Mouse (Mus musculus): Measurements from ENCODE around the gene Qrich2. TPM values are rescaled to one million over a fixed set of nuclear protein-coding genes. Genes with fewer than 3 reads are reported as not detected.

The Qrich2 gene
- total and polyA plus RNA-seq, 3 experiments = 0.11 TPM; not detected in 2

- Histone ChIP-seq H3K79me2 (ENCODE audit: control insufficient read depth, insufficient read depth, low read length, poor library complexity) (no peaks in the 10 kb centered on the region), H3K4me1 (ENCODE audit: control insufficient read depth in 1 of 2, insufficient read depth in 2 of 2, low read length in 2 of 2) (peaks cover 8 to 13% of the 10 kb centered on the region in 2 experiments), H3K9ac (ENCODE audit: control insufficient read depth, low read depth, low read length, poor library complexity, severe bottlenecking) (no peak overlapping the region), H3K27me3 (ENCODE audit: control insufficient read depth in 1 of 2, insufficient read depth in 2 of 2, low read length in 2 of 2) (no peaks in the 10 kb centered on the region), H3K27ac (ENCODE audit: control insufficient read depth, low read depth, low read length) (no peak overlapping the region), H3K36me3 (ENCODE audit: control insufficient read depth in 1 of 2, insufficient read depth in 2 of 2, low read length in 2 of 2) (peaks cover 0 to 8% of the 10 kb centered on the region in 2 experiments; a peak in 2 of 4 replicates), H3K4me3 (ENCODE audit: control insufficient read depth in 1 of 2, insufficient read depth in 1 of 2, low read depth in 2 of 2, low read length in 2 of 2) (no peak overlapping the region), H3K9me3 (replicated peaks; ENCODE audit: insufficient read depth, low read length) (no peaks in the 10 kb centered on the region)
- TF ChIP-seq UBTF (IDR thresholded peaks at IDR 0.05; ENCODE audit: borderline replicate concordance, insufficient read depth, low read depth, low read length) = no peak
- no peak for TF ChIP-seq MAFK (IDR thresholded peaks at IDR 0.05; ENCODE audit: borderline replicate concordance, low read depth, low read length)
- no peak for TF ChIP-seq EP300 (IDR thresholded peaks at IDR 0.05; ENCODE audit: low read depth in 1 of 2, low read length in 2 of 2)
- TF ChIP-seq USF1 (IDR thresholded peaks at IDR 0.05; ENCODE audit: low read depth, low read length) = no peak
- TF ChIP-seq GATA1 (IDR thresholded peaks at IDR 0.05; ENCODE audit: low read depth, low read length) = no peak
- no peak for TF ChIP-seq TAL1 (IDR thresholded peaks at IDR 0.05; ENCODE audit: low read length)
- no peak for TF ChIP-seq MAZ (IDR thresholded peaks at IDR 0.05; ENCODE audit: low read depth, low read length)
- TF ChIP-seq USF2 (IDR thresholded peaks at IDR 0.05; ENCODE audit: borderline replicate concordance in 1 of 2, insufficient read depth in 1 of 2, low read depth in 1 of 2, low read length in 2 of 2) = no peak
- no peak for TF ChIP-seq MYC (IDR thresholded peaks at IDR 0.05; ENCODE audit: low read depth, low read length)
- no peak for TF ChIP-seq CHD1 (IDR thresholded peaks at IDR 0.05; ENCODE audit: low read depth, low read length)
- TF ChIP-seq MXI1 (IDR thresholded peaks at IDR 0.05; ENCODE audit: low read depth, low read length) = no peak
- TF ChIP-seq POLR2AphosphoS5 (IDR thresholded peaks at IDR 0.05; ENCODE audit: borderline replicate concordance, low read depth, low read length) = no peak
- no peak for DNase-seq (ENCODE audit: low read depth, low spot score)
Observed at GRCm38 (mm10) chr11:116394769-116395168, 71.3 kb downstream of the Qrich2 start.

Other genes with a start within 250 kb of the Qrich2 start
- gene Evpl, start 228.2 kb downstream of the Qrich2 start, total RNA-seq (2012; rRNA removed) = 0.26 and 0.39 TPM in 2 replicates
- under 1 TPM in 1 of 2 experiments, not detected in 1; 0.78 TPM for gene Evpl, start 228.2 kb downstream of the Qrich2 start, polyA plus RNA-seq (2012; ENCODE audit: insufficient read depth in 1 of 2, insufficient read length in 2 of 2, low read depth in 1 of 2, low replicate concordance in 2 of 2, missing spikeins in 1 of 2)
- gene Srp68, start 192.0 kb downstream of the Qrich2 start, total RNA-seq (2012; rRNA removed) = 163 and 180 TPM in 2 replicates
- 100 to 1,000 TPM; 146 to 228 TPM for gene Srp68, start 192.0 kb downstream of the Qrich2 start, polyA plus RNA-seq (2012; ENCODE audit: insufficient read depth in 1 of 2, insufficient read length in 2 of 2, low read depth in 1 of 2, low replicate concordance in 2 of 2, missing spikeins in 1 of 2)
- gene Galr2, start 185.3 kb downstream of the Qrich2 start, total RNA-seq (2012; rRNA removed) = 0.20 and 0.35 TPM in 2 replicates
- gene Galr2, start 185.3 kb downstream of the Qrich2 start, polyA plus RNA-seq (2012; ENCODE audit: insufficient read depth in 1 of 2, insufficient read length in 2 of 2, low read depth in 1 of 2, low replicate concordance in 2 of 2, missing spikeins in 1 of 2) = 1 to 10 TPM in 1 of 2 experiments, not detected in 1; 1.2 TPM
- gene Exoc7, start 159.0 kb downstream of the Qrich2 start, total RNA-seq (2012; rRNA removed) = 41.0 and 49.0 TPM in 2 replicates
- 100 to 1,000 TPM in 1 of 2 experiments, 10 to 100 TPM in 1; 45.4 to 526 TPM for gene Exoc7, start 159.0 kb downstream of the Qrich2 start, polyA plus RNA-seq (2012; ENCODE audit: insufficient read depth in 1 of 2, insufficient read length in 2 of 2, low read depth in 1 of 2, low replicate concordance in 2 of 2, missing spikeins in 1 of 2)
- 0.08 TPM in 1 of 2 replicates, not detected in the other for gene Foxj1, start 130.8 kb downstream of the Qrich2 start, total RNA-seq (2012; rRNA removed)
- under 1 TPM in 1 of 2 experiments, not detected in 1; 0.07 TPM for gene Foxj1, start 130.8 kb downstream of the Qrich2 start, polyA plus RNA-seq (2012; ENCODE audit: insufficient read depth in 1 of 2, insufficient read length in 2 of 2, low read depth in 1 of 2, low replicate concordance in 2 of 2, missing spikeins in 1 of 2)
- gene Rnf157, start 53.2 kb downstream of the Qrich2 start, total RNA-seq (2012; rRNA removed) = 4.6 and 7.5 TPM in 2 replicates
- gene Rnf157, start 53.2 kb downstream of the Qrich2 start, polyA plus RNA-seq (2012; ENCODE audit: insufficient read depth in 1 of 2, insufficient read length in 2 of 2, low read depth in 1 of 2, low replicate concordance in 2 of 2, missing spikeins in 1 of 2) = 10 to 100 TPM in 1 of 2 experiments, not detected in 1; 10.9 TPM
- gene Ubald2, start 32.1 kb downstream of the Qrich2 start, total RNA-seq (2012; rRNA removed) = 56.8 and 66.2 TPM in 2 replicates
- 10 to 100 TPM in 1 of 2 experiments, not detected in 1; 77.7 TPM for gene Ubald2, start 32.1 kb downstream of the Qrich2 start, polyA plus RNA-seq (2012; ENCODE audit: insufficient read depth in 1 of 2, insufficient read length in 2 of 2, low read depth in 1 of 2, low replicate concordance in 2 of 2, missing spikeins in 1 of 2)
- gene Prpsap1, start 28.0 kb upstream of the Qrich2 start, total RNA-seq (2012; rRNA removed) = 142 and 155 TPM in 2 replicates
- 100 to 1,000 TPM in 1 of 2 experiments, not detected in 1; 112 TPM for gene Prpsap1, start 28.0 kb upstream of the Qrich2 start, polyA plus RNA-seq (2012; ENCODE audit: insufficient read depth in 1 of 2, insufficient read length in 2 of 2, low read depth in 1 of 2, low replicate concordance in 2 of 2, missing spikeins in 1 of 2)
- gene Sphk1, start 64.7 kb upstream of the Qrich2 start, total RNA-seq (2012; rRNA removed) = 77.5 and 127 TPM in 2 replicates
- 10 to 100 TPM in 1 of 2 experiments, not detected in 1; 53.5 TPM for gene Sphk1, start 64.7 kb upstream of the Qrich2 start, polyA plus RNA-seq (2012; ENCODE audit: insufficient read depth in 1 of 2, insufficient read length in 2 of 2, low read depth in 1 of 2, low replicate concordance in 2 of 2, missing spikeins in 1 of 2)
- gene Ube2o, start 115.2 kb upstream of the Qrich2 start, total RNA-seq (2012; rRNA removed) = 22.9 and 31.1 TPM in 2 replicates
- 10 to 100 TPM in 1 of 2 experiments, not detected in 1; 42.8 TPM for gene Ube2o, start 115.2 kb upstream of the Qrich2 start, polyA plus RNA-seq (2012; ENCODE audit: insufficient read depth in 1 of 2, insufficient read length in 2 of 2, low read depth in 1 of 2, low replicate concordance in 2 of 2, missing spikeins in 1 of 2)
- gene Aanat, start 120.2 kb upstream of the Qrich2 start, total RNA-seq (2012; rRNA removed) = not detected in 2 replicates
- not detected for gene Aanat, start 120.2 kb upstream of the Qrich2 start, polyA plus RNA-seq (2012; ENCODE audit: insufficient read depth in 1 of 2, insufficient read length in 2 of 2, low read depth in 1 of 2, low replicate concordance in 2 of 2, missing spikeins in 1 of 2)
- gene Rhbdf2, start 160.8 kb upstream of the Qrich2 start, total RNA-seq (2012; rRNA removed) = 6.4 and 7.7 TPM in 2 replicates
- gene Rhbdf2, start 160.8 kb upstream of the Qrich2 start, polyA plus RNA-seq (2012; ENCODE audit: insufficient read depth in 1 of 2, insufficient read length in 2 of 2, low read depth in 1 of 2, low replicate concordance in 2 of 2, missing spikeins in 1 of 2) = 10 to 100 TPM in 1 of 2 experiments, not detected in 1; 13.7 TPM
- gene Prcd, start 187.3 kb upstream of the Qrich2 start, total RNA-seq (2012; rRNA removed) = 50.0 and 72.2 TPM in 2 replicates
- 10 to 100 TPM in 1 of 2 experiments, not detected in 1; 44.4 TPM for gene Prcd, start 187.3 kb upstream of the Qrich2 start, polyA plus RNA-seq (2012; ENCODE audit: insufficient read depth in 1 of 2, insufficient read length in 2 of 2, low read depth in 1 of 2, low replicate concordance in 2 of 2, missing spikeins in 1 of 2)
- 2.1 and 2.2 TPM in 2 replicates for gene Cygb, start 188.1 kb upstream of the Qrich2 start, total RNA-seq (2012; rRNA removed)
- gene Cygb, start 188.1 kb upstream of the Qrich2 start, polyA plus RNA-seq (2012; ENCODE audit: insufficient read depth in 1 of 2, insufficient read length in 2 of 2, low read depth in 1 of 2, low replicate concordance in 2 of 2, missing spikeins in 1 of 2) = 1 to 10 TPM in 1 of 2 experiments, not detected in 1; 8.7 TPM

All from MEL (cell line).